Mouse (Mus musculus) neural tube, embryonic 14.5 days (tissue): ENCODE results near the gene Fgfr2. TPM values are rescaled to one million over a fixed set of nuclear protein-coding genes. Genes with fewer than 3 reads are reported as not detected.
"Not testable (repeated sequence)": the region's sequence is repeated elsewhere in the genome, so short reads cannot be mapped to it uniquely, and the experiment has no call there.

Experiments
- ATAC-seq: fragments of 200-750 bp; cut with Nextera tagmentation; 2 replicates; pipeline ENCODE4 v1.8.0; 2017; ENCODE audit warnings: low read depth, mild to moderate bottlenecking, moderate TSS enrichment, moderate library complexity
- H3K27ac ChIP-seq: fragments of 300-500 bp; sonication (generic); 2 replicates; pipeline ENCODE4 v1.5.1; 2014; ENCODE audit warnings: low read depth, mild to moderate bottlenecking, control low read depth, low read length, moderate library complexity, mixed read lengths
- H3K27me3 ChIP-seq: fragments of 300-500 bp; sonication (generic); 2 replicates; pipeline ENCODE4 v1.6.1; 2014; ENCODE audit warnings: low read length; ENCODE audit not compliant: control insufficient read depth, insufficient read depth
- H3K36me3 ChIP-seq: fragments of 300-500 bp; sonication (generic); 2 replicates; pipeline ENCODE4 v1.6.1; 2014; ENCODE audit warnings: low read length, mixed read lengths; ENCODE audit not compliant: control insufficient read depth, insufficient read depth
- H3K4me1 ChIP-seq: fragments of 300-500 bp; sonication (generic); 2 replicates; pipeline ENCODE4 v1.6.1; 2014; ENCODE audit warnings: low read length; ENCODE audit not compliant: control insufficient read depth, insufficient read depth
- H3K4me2 ChIP-seq: fragments of 300-500 bp; sonication (generic); 2 replicates; pipeline ENCODE4 v1.6.1; 2014; ENCODE audit warnings: mild to moderate bottlenecking, low read depth, low read length, control low read depth
- H3K4me3 ChIP-seq: fragments of 300-500 bp; sonication (generic); 2 replicates; pipeline ENCODE4 v1.5.1; 2014; ENCODE audit warnings: low read depth, low read length, control low read depth, mixed read lengths
- H3K9ac ChIP-seq: fragments of 300-500 bp; sonication (generic); replicated peaks from 2 replicates; pipeline ENCODE4 v1.6.1; 2014; ENCODE audit warnings: low read depth, mild to moderate bottlenecking, control low read depth, low read length, mixed read lengths
- H3K9me3 ChIP-seq: fragments of 300-500 bp; sonication (generic); 2 replicates; pipeline ENCODE4 v1.6.1; 2016; ENCODE audit warnings: low read length; ENCODE audit not compliant: control insufficient read depth
- WGBS: fragments of 180-500 bp; shearing (Covaris S2); extraction: QIAGEN DNeasy Blood & Tissue Kit; methylation state at CpG from one replicate; pipeline ENCODE4 v1.1.7; 2014; 5-methylcytosine and 5-hydroxymethylcytosine counted together
- polyA plus RNA-seq: library from polyadenylated mRNA; unstranded; fragments of >200 nt; fragmentation: Nextera tagmentation; extraction: Ambion mirVana; gene quantifications from 2 replicates; pipeline ENCODE4 v1.2.1, GENCODE M21; 2014

The Fgfr2 gene
- polyA plus RNA-seq, 1 experiment from 2014 or later = 28.1 TPM

GRCm38 (mm10) chr7:131057918-131058317 is 2065.2 kb downstream of the Fgfr2 start:
- H3K4me1 ChIP-seq, H3K27me3 ChIP-seq, ATAC-seq, H3K36me3 ChIP-seq, H3K27ac ChIP-seq, H3K4me3 ChIP-seq, H3K9ac ChIP-seq, H3K4me2 ChIP-seq, H3K9me3 ChIP-seq: not testable (repeated sequence)
- WGBS = 82% methylated on average over 9 of the region's 9 CpGs

GRCm38 (mm10) chr7:131054808-131055370 is 2068.3 kb downstream of the Fgfr2 start:
- H3K9ac ChIP-seq = no peak overlapping the region
- no peak overlapping the region for H3K4me3 ChIP-seq
- no peaks in the 10 kb centered on the region for H3K36me3 ChIP-seq
- H3K9me3 ChIP-seq = no peaks in the 10 kb centered on the region
- no peak overlapping the region for H3K4me2 ChIP-seq
- no peaks in the 10 kb centered on the region for H3K4me1 ChIP-seq
- H3K27ac ChIP-seq = no peak overlapping the region
- H3K27me3 ChIP-seq = no peaks in the 10 kb centered on the region
- ATAC-seq = no peak

- not testable (repeated sequence) for ATAC-seq
- WGBS = 91% methylated on average over 8 of the region's 8 CpGs
Observed at GRCm38 (mm10) chr7:131049829-131050228, 2073.3 kb downstream of the Fgfr2 start.

GRCm38 (mm10) chr7:131045258-131045835 is 2077.8 kb downstream of the Fgfr2 start:
- not testable (repeated sequence) for H3K9me3 ChIP-seq, H3K4me1 ChIP-seq, H3K4me3 ChIP-seq, H3K27me3 ChIP-seq, H3K27ac ChIP-seq, ATAC-seq, H3K4me2 ChIP-seq, H3K9ac ChIP-seq, H3K36me3 ChIP-seq
- 36% methylated on average over 3 of the region's 3 CpGs for WGBS

More at GRCm38 (mm10) chr7:131049829-131050228, 2073.3 kb downstream of the Fgfr2 start:
- not testable (repeated sequence) for H3K36me3 ChIP-seq, H3K9ac ChIP-seq, H3K9me3 ChIP-seq, H3K4me3 ChIP-seq, H3K27me3 ChIP-seq, H3K27ac ChIP-seq, H3K4me2 ChIP-seq, H3K4me1 ChIP-seq

- Histone ChIP-seq H3K9me3 (no peaks in the 10 kb centered on the region), H3K27ac (no peak overlapping the region), H3K27me3 (no peaks in the 10 kb centered on the region), H3K4me3 (no peak overlapping the region), H3K4me1 (no peaks in the 10 kb centered on the region), H3K9ac (no peak overlapping the region), H3K4me2 (no peak overlapping the region), H3K36me3 (no peaks in the 10 kb centered on the region)
- ATAC-seq = no peak
- WGBS = 73% methylated on average over 1 of the region's 1 CpGs
Observed at GRCm38 (mm10) chr7:131042657-131043056, 2080.5 kb downstream of the Fgfr2 start.

- not testable (repeated sequence) for H3K27ac ChIP-seq, H3K4me2 ChIP-seq, H3K36me3 ChIP-seq, H3K4me3 ChIP-seq, H3K4me1 ChIP-seq, H3K27me3 ChIP-seq, H3K9me3 ChIP-seq, ATAC-seq, H3K9ac ChIP-seq
- WGBS = 85% methylated on average over 8 of the region's 8 CpGs
Observed at GRCm38 (mm10) chr7:131040760-131041159, 2082.4 kb downstream of the Fgfr2 start.

- H3K4me1 ChIP-seq = no peaks in the 10 kb centered on the region
- H3K36me3 ChIP-seq = no peaks in the 10 kb centered on the region
- ATAC-seq = no peak
- H3K4me2 ChIP-seq = no peak overlapping the region
- WGBS = 95% methylated on average over 2 of the region's 2 CpGs
- no peaks in the 10 kb centered on the region for H3K9me3 ChIP-seq
- H3K9ac ChIP-seq = no peak overlapping the region
- no peak overlapping the region for H3K4me3 ChIP-seq
- no peaks in the 10 kb centered on the region for H3K27me3 ChIP-seq
- H3K27ac ChIP-seq = no peak overlapping the region
Observed at GRCm38 (mm10) chr7:131037083-131037482, 2086.1 kb downstream of the Fgfr2 start.

GRCm38 (mm10) chr7:131036396-131036795 is 2086.8 kb downstream of the Fgfr2 start:
- ATAC-seq = no peak
- H3K4me2 ChIP-seq = no peak overlapping the region
- H3K9ac ChIP-seq = no peak overlapping the region
- 85% methylated on average over 3 of the region's 3 CpGs for WGBS
- no peaks in the 10 kb centered on the region for H3K9me3 ChIP-seq
- no peaks in the 10 kb centered on the region for H3K36me3 ChIP-seq
- no peaks in the 10 kb centered on the region for H3K27me3 ChIP-seq
- no peak overlapping the region for H3K27ac ChIP-seq
- H3K4me1 ChIP-seq = no peaks in the 10 kb centered on the region
- H3K4me3 ChIP-seq = no peak overlapping the region

GRCm38 (mm10) chr7:131031755-131032154 is 2091.4 kb downstream of the Fgfr2 start, which contains the start of gene Dmbt1:
TSS of gene Dmbt1 (plus strand) at chr7:131032053.
- Histone ChIP-seq H3K36me3 (no peaks in the 10 kb centered on the region), H3K4me2 (no peak within 1 kb of the TSS), H3K27me3 (no peaks in the 10 kb centered on the region), H3K27ac (no peak within 1 kb of the TSS), H3K9me3 (no peaks in the 10 kb centered on the region), H3K4me3 (no peak within 1 kb of the TSS), H3K4me1 (no peaks in the 10 kb centered on the region), H3K9ac (no peak within 1 kb of the TSS)
- 80% methylated on average over 5 of the region's 5 CpGs for WGBS
- no peak for ATAC-seq
